Mouse (Mus musculus) CH12.LX (cell line): Measurements from ENCODE around the gene Rtl8c. TPM values are rescaled to one million over a fixed set of nuclear protein-coding genes. Genes with fewer than 3 reads are reported as not detected.
"Not testable (repeated sequence)": the region's sequence is repeated elsewhere in the genome, so short reads cannot be mapped to it uniquely, and the experiment has no call there.

Experiments
- DNase-seq: peaks from one replicate; pipeline ENCODE4 v3.0.0-alpha.2; 2013; ENCODE audit errors: extremely low read depth
- H3K27ac ChIP-seq: 2 replicates; pipeline ENCODE4 v1.5.1; 2012; ENCODE audit warnings: low read depth, mild to moderate bottlenecking, control low read depth, moderate library complexity; ENCODE audit not compliant: insufficient read depth
- H3K27me3 ChIP-seq: replicated peaks from 2 replicates; pipeline ENCODE3; 2012; ENCODE audit warnings: inconsistent platforms
- H3K36me3 ChIP-seq, 2 experiments: replicated peaks in 1 of 2; 2 replicates each; pipeline versions ENCODE3 to v1.6.1; 2012; ENCODE audit warnings: inconsistent platforms in 1 of 2, low read length in 1 of 2, mild to moderate bottlenecking in 1 of 2, mixed read lengths in 1 of 2, moderate library complexity in 1 of 2; ENCODE audit not compliant: control insufficient read depth in 1 of 2, insufficient read depth in 1 of 2
- H3K4me1 ChIP-seq, 2 experiments: 2 replicates each; pipeline ENCODE4 v1.6.1; 2012; ENCODE audit warnings: inconsistent platforms in 1 of 2, moderate library complexity in 1 of 2; ENCODE audit not compliant: insufficient read depth in 2 of 2, control insufficient read depth in 1 of 2
- H3K4me2 ChIP-seq: 2 replicates; pipeline ENCODE4 v1.6.1; 2012; ENCODE audit warnings: low read depth, mild to moderate bottlenecking, control low read depth; ENCODE audit not compliant: poor library complexity, insufficient read depth, severe bottlenecking
- H3K4me3 ChIP-seq, 3 experiments: fragments of 150-350 bp in 1 of 3; sonication (generic) in 1 of 3; replicated peaks in 1 of 3; 2 replicates each; pipeline versions ENCODE3 to v1.5.1; 2011 to 2012; ENCODE audit warnings: low read depth in 2 of 3, low read length in 2 of 3, mild to moderate bottlenecking in 2 of 3, moderate library complexity in 2 of 3, control low read depth in 1 of 3, improper control_type of control experiment in 1 of 3, inconsistent platforms in 1 of 3, mixed read lengths in 1 of 3; ENCODE audit not compliant: poor library complexity in 1 of 3
- H3K79me2 ChIP-seq: replicated peaks from 2 replicates; pipeline ENCODE4 v1.6.1; 2012; ENCODE audit warnings: mild to moderate bottlenecking, moderate library complexity; ENCODE audit not compliant: control insufficient read depth, poor library complexity, insufficient read depth, severe bottlenecking; ENCODE audit errors: extremely low read depth
- H3K9ac ChIP-seq: 2 replicates; pipeline ENCODE4 v1.6.1; 2012; ENCODE audit warnings: low read depth, mild to moderate bottlenecking, control low read depth, moderate library complexity; ENCODE audit not compliant: insufficient read depth
- H3K9me3 ChIP-seq: replicated peaks from 2 replicates; pipeline ENCODE3; 2012; ENCODE audit warnings: low read length, inconsistent platforms, mixed read lengths
- BHLHE40 ChIP-seq: IDR thresholded peaks from 2 replicates; pipeline ENCODE4 v1.6.1; 2011; ENCODE audit warnings: mild to moderate bottlenecking, low read depth, low read length, improper control_type of control experiment
- CHD2 ChIP-seq: IDR thresholded peaks from 2 replicates; pipeline ENCODE4 v1.6.1; 2011; ENCODE audit warnings: low read length, improper control_type of control experiment
- CTCF ChIP-seq, 2 experiments: IDR thresholded peaks in 1 of 2; conservative IDR thresholded peaks in 1 of 2; 2 replicates each; pipeline ENCODE4 v1.5.1; 2011 to 2012; ENCODE audit warnings: low read depth in 2 of 2, low read length in 2 of 2, improper control_type of control experiment in 1 of 2, inconsistent platforms in 1 of 2, mild to moderate bottlenecking in 1 of 2, moderate library complexity in 1 of 2
- ELF1 ChIP-seq: IDR thresholded peaks from 2 replicates; pipeline ENCODE4 v1.6.1; 2014; ENCODE audit warnings: low read depth, mild to moderate bottlenecking, inconsistent platforms, low read length, improper control_type of control experiment
- EP300 ChIP-seq: IDR thresholded peaks from 2 replicates; pipeline ENCODE4 v1.6.1; 2011; ENCODE audit warnings: low read length, improper control_type of control experiment
- HCFC1 ChIP-seq: IDR thresholded peaks from 2 replicates; pipeline ENCODE4 v1.6.1; 2012; ENCODE audit warnings: low read depth, mild to moderate bottlenecking, inconsistent platforms, low read length, improper control_type of control experiment
- MAFK ChIP-seq: IDR thresholded peaks from 2 replicates; pipeline ENCODE4 v1.6.1; 2011; ENCODE audit warnings: low read length, improper control_type of control experiment; ENCODE audit not compliant: insufficient replicate concordance
- MAZ ChIP-seq: IDR thresholded peaks from 2 replicates; pipeline ENCODE4 v1.6.1; 2012; ENCODE audit warnings: low read depth, mild to moderate bottlenecking, inconsistent platforms, low read length, improper control_type of control experiment, moderate library complexity
- MEF2A ChIP-seq: IDR thresholded peaks from 2 replicates; pipeline ENCODE4 v1.6.1; 2014; ENCODE audit warnings: low read depth, mild to moderate bottlenecking, inconsistent platforms, low read length, improper control_type of control experiment, borderline replicate concordance
- NRF1 ChIP-seq: IDR thresholded peaks from 2 replicates; pipeline ENCODE4 v1.6.1; 2014; ENCODE audit warnings: low read depth, mild to moderate bottlenecking, inconsistent platforms, low read length, improper control_type of control experiment, moderate library complexity
- PAX5 ChIP-seq: IDR thresholded peaks from 2 replicates; pipeline ENCODE4 v1.6.1; 2012; ENCODE audit warnings: low read length, inconsistent platforms, mixed read lengths
- POLR2A ChIP-seq: IDR thresholded peaks from 2 replicates; pipeline ENCODE4 v1.6.1; 2011; ENCODE audit warnings: low read depth, mild to moderate bottlenecking, improper control_type of control experiment, low read length
- RAD21 ChIP-seq: IDR thresholded peaks from 2 replicates; pipeline ENCODE4 v1.6.1; 2011; ENCODE audit warnings: low read depth, mild to moderate bottlenecking, low read length, improper control_type of control experiment, moderate library complexity
- SIN3A ChIP-seq: IDR thresholded peaks from 2 replicates; pipeline ENCODE4 v1.6.1; 2012; ENCODE audit warnings: low read length, improper control_type of control experiment, inconsistent platforms
- SMC3 ChIP-seq: IDR thresholded peaks from 2 replicates; pipeline ENCODE4 v1.6.1; 2011; ENCODE audit warnings: low read depth, low read length, improper control_type of control experiment
- TBP ChIP-seq: conservative IDR thresholded peaks from 2 replicates; pipeline ENCODE4 v1.6.1; 2011; ENCODE audit warnings: low read depth, low read length, improper control_type of control experiment
- TCF12 ChIP-seq: IDR thresholded peaks from 2 replicates; pipeline ENCODE4 v1.6.1; 2014; ENCODE audit warnings: low read depth, mild to moderate bottlenecking, inconsistent platforms, low read length, improper control_type of control experiment
- USF1 ChIP-seq: IDR thresholded peaks from 2 replicates; pipeline ENCODE4 v1.6.1; 2014; ENCODE audit warnings: low read depth, mild to moderate bottlenecking, inconsistent platforms, low read length, improper control_type of control experiment
- ZNF384 ChIP-seq: IDR thresholded peaks from 2 replicates; pipeline ENCODE4 v1.6.1; 2012; ENCODE audit warnings: low read depth, low read length, improper control_type of control experiment, inconsistent platforms
- dilution Hi-C: fragments of 300-500 bp; cut with MboI; formaldehyde crosslinking; loops from 2 replicates; pipeline ENCODE4 v1.14.3; 2020; ENCODE audit warnings: low sequenced_read_pairs; ENCODE audit not compliant: extremely low pct_unique_long_range_greater_than_20kb, extremely low pct_ligation_motif_present
- in situ Hi-C: fragments of 300-500 bp; cut with MboI; formaldehyde crosslinking; loops from 3 replicates; pipeline ENCODE4 v1.14.3; 2019; ENCODE audit warnings: low sequenced_read_pairs, low pct_ligation_motif_present, low pct_unique_long_range_greater_than_20kb, mixed read lengths
- polyA plus RNA-seq: library from polyadenylated mRNA; unstranded; fragments of >175 nt; gene quantifications from 2 replicates; pipeline ENCODE4 v1.2.1, GENCODE M21; 2012; ENCODE audit warnings: low read depth; ENCODE audit not compliant: insufficient read length
- total RNA-seq, 2 experiments: library from RNA; depleted of rRNA; stranded (reverse); fragments of 300-350 nt in 1 of 2; fragments of >200 nt in 1 of 2; gene quantifications; 2 replicates each; pipeline ENCODE4 v1.2.3; 2012 to 2014

Gene Rtl8c
- total RNA-seq (2012; rRNA removed) (2.1 and 2.5 TPM in 2 replicates), total RNA-seq (2014; rRNA removed) (1.7 TPM in 1 of 2 replicates, not detected in the other), polyA plus RNA-seq (5.5 and 6.4 TPM in 2 replicates)

- peak; percentile 38 for DNase-seq
- H3K4me2 ChIP-seq: peak within 1 kb of the TSS; percentile 25
- H3K27me3 ChIP-seq: no peaks in the 10 kb centered on the region
- no peak within 1 kb of the TSS for H3K27ac ChIP-seq
- H3K4me3 ChIP-seq: peak within 1 kb of the TSS; percentile 37 to 54 (median 51)
- H3K36me3 ChIP-seq: no peaks in the 10 kb centered on the region
- peak within 1 kb of the TSS; percentile 41; the same call in 1 of the 2 replicates for H3K9ac ChIP-seq
- no peaks in the 10 kb centered on the region for H3K79me2 ChIP-seq
- dilution Hi-C loops: no loop called here
- in situ Hi-C loops: no loop called here
- H3K9me3 ChIP-seq: no peaks in the 10 kb centered on the region
- H3K4me1 ChIP-seq: no peaks in the 10 kb centered on the region
- TF ChIP-seq NRF1 (no peak), SIN3A (no peak), CTCF (conservative IDR thresholded peaks at IDR 0.05 in 1 of 2, IDR thresholded peaks at IDR 0.05 in 1 of 2; ENCODE audit: low read depth in 2 of 2, low read length in 2 of 2) (0 out of 4 replicates have a peak, but pooled peaks of 1 of the 2 experiments have one; percentile 0), TCF12 (no peak), EP300 (no peak), HCFC1 (no peak), POLR2A (0 out of 2 replicates have a peak, but pooled peaks have one; percentile 15)
Measured at GRCm38 (mm10) chrX:53607242-53608121, at the start of gene Rtl8c. Gene Rtl8c, plus strand, starts transcription at chrX:53608032.

- Histone ChIP-seq H3K4me2 (no peak overlapping the region), H3K27ac (no peak overlapping the region), H3K4me3 (no peak overlapping the region), H3K36me3 (no peaks in the 10 kb centered on the region), H3K4me1 (no peaks in the 10 kb centered on the region), H3K27me3 (no peaks in the 10 kb centered on the region), H3K9me3 (no peaks in the 10 kb centered on the region), H3K79me2 (no peaks in the 10 kb centered on the region), H3K9ac (no peak overlapping the region)
- in situ Hi-C loops: no loop called here
- dilution Hi-C loops: no loop called here
- DNase-seq: no peak
- no peak for TF ChIP-seq MEF2A
- no peak for TF ChIP-seq TBP
- TF ChIP-seq BHLHE40: no peak
- TF ChIP-seq ELF1: no peak
- no peak for TF ChIP-seq USF1
- TF ChIP-seq EP300: no peak
- TF ChIP-seq HCFC1: no peak
- TF ChIP-seq TCF12: no peak
- no peak for TF ChIP-seq ZNF384
- no peak for TF ChIP-seq MAFK
- no peak for TF ChIP-seq CHD2
- TF ChIP-seq RAD21: no peak
- TF ChIP-seq PAX5: no peak
- no peak for TF ChIP-seq SMC3
- TF ChIP-seq MAZ: no peak
Measured at GRCm38 (mm10) chrX:53579311-53579710, 28.5 kb upstream of the Rtl8c start.

GRCm38 (mm10) chrX:53581407-53581806 is 26.4 kb upstream of the Rtl8c start:
- H3K4me1 ChIP-seq, H3K9ac ChIP-seq, DNase-seq, H3K79me2 ChIP-seq, H3K9me3 ChIP-seq, H3K36me3 ChIP-seq, H3K4me3 ChIP-seq, H3K27me3 ChIP-seq, H3K27ac ChIP-seq, dilution Hi-C loops, in situ Hi-C loops, H3K4me2 ChIP-seq: not testable (repeated sequence)

- H3K9ac ChIP-seq, H3K9me3 ChIP-seq, H3K36me3 ChIP-seq, H3K27ac ChIP-seq, in situ Hi-C loops, H3K4me3 ChIP-seq, H3K27me3 ChIP-seq, H3K4me2 ChIP-seq, H3K79me2 ChIP-seq, DNase-seq, dilution Hi-C loops, H3K4me1 ChIP-seq: not testable (repeated sequence)
Measured at GRCm38 (mm10) chrX:53583404-53583803, 24.4 kb upstream of the Rtl8c start.
